Mouse (Mus musculus): ENCODE measurements around the gene Rbm6. TPM values are rescaled to one million over a fixed set of nuclear protein-coding genes. Genes with fewer than 3 reads are reported as not detected.

Rbm6 gene
- polyA plus RNA-seq, 1 experiment from 2014 or later, result 125 TPM

Other genes with a start within 250 kb of the Rbm6 start
- 397 and 426 TPM in 2 replicates for gene Gnai2, start 237.9 kb downstream of the Rbm6 start, polyA plus RNA-seq (2015; fragmentation: Nextera tagmentation; extraction: Ambion mirVana)
- 14.3 and 14.6 TPM in 2 replicates for gene Slc38a3, start 203.7 kb downstream of the Rbm6 start, polyA plus RNA-seq (2015; fragmentation: Nextera tagmentation; extraction: Ambion mirVana)
- gene Gnat1, start 193.5 kb downstream of the Rbm6 start, polyA plus RNA-seq (2015; fragmentation: Nextera tagmentation; extraction: Ambion mirVana), result 1.3 and 1.8 TPM in 2 replicates
- gene Sema3f, start 162.8 kb downstream of the Rbm6 start, polyA plus RNA-seq (2015; fragmentation: Nextera tagmentation; extraction: Ambion mirVana), result 6.8 and 7.7 TPM in 2 replicates
- 256 and 261 TPM in 2 replicates for gene Rbm5, start 102.2 kb downstream of the Rbm6 start, polyA plus RNA-seq (2015; fragmentation: Nextera tagmentation; extraction: Ambion mirVana)
- gene Mon1a, start 14.9 kb upstream of the Rbm6 start, polyA plus RNA-seq (2015; fragmentation: Nextera tagmentation; extraction: Ambion mirVana), result 18.9 and 20.6 TPM in 2 replicates
- gene Mst1r, start 33.6 kb upstream of the Rbm6 start, polyA plus RNA-seq (2015; fragmentation: Nextera tagmentation; extraction: Ambion mirVana), result 0.46 and 0.74 TPM in 2 replicates
- not detected in 2 replicates for gene Actl11, start 55.2 kb upstream of the Rbm6 start, polyA plus RNA-seq (2015; fragmentation: Nextera tagmentation; extraction: Ambion mirVana)
- 23.6 and 27.2 TPM in 2 replicates for gene Camkv, start 62.4 kb upstream of the Rbm6 start, polyA plus RNA-seq (2015; fragmentation: Nextera tagmentation; extraction: Ambion mirVana)
- gene Traip, start 76.9 kb upstream of the Rbm6 start, polyA plus RNA-seq (2015; fragmentation: Nextera tagmentation; extraction: Ambion mirVana), result 21.7 and 23.6 TPM in 2 replicates
- 2.7 and 3.1 TPM in 2 replicates for gene Uba7, start 102.3 kb upstream of the Rbm6 start, polyA plus RNA-seq (2015; fragmentation: Nextera tagmentation; extraction: Ambion mirVana)
- gene Gm20661, start 109.8 kb upstream of the Rbm6 start, polyA plus RNA-seq (2015; fragmentation: Nextera tagmentation; extraction: Ambion mirVana), result 0.44 and 0.62 TPM in 2 replicates
- 10.8 and 11.1 TPM in 2 replicates for gene Inka1, start 112.6 kb upstream of the Rbm6 start, polyA plus RNA-seq (2015; fragmentation: Nextera tagmentation; extraction: Ambion mirVana)
- gene Cdhr4, start 119.3 kb upstream of the Rbm6 start, polyA plus RNA-seq (2015; fragmentation: Nextera tagmentation; extraction: Ambion mirVana), result 0.69 and 1.3 TPM in 2 replicates
- gene Gm20662, start 123.1 kb upstream of the Rbm6 start, polyA plus RNA-seq (2015; fragmentation: Nextera tagmentation; extraction: Ambion mirVana), result 0.52 TPM in 1 of 2 replicates, not detected in the other
- gene Ip6k1, start 129.3 kb upstream of the Rbm6 start, polyA plus RNA-seq (2015; fragmentation: Nextera tagmentation; extraction: Ambion mirVana), result 73.6 and 83.9 TPM in 2 replicates
- gene Gmppb, start 176.0 kb upstream of the Rbm6 start, polyA plus RNA-seq (2015; fragmentation: Nextera tagmentation; extraction: Ambion mirVana), result 20.8 and 24.4 TPM in 2 replicates
- 2.1 and 3.0 TPM in 2 replicates for gene Amigo3, start 179.9 kb upstream of the Rbm6 start, polyA plus RNA-seq (2015; fragmentation: Nextera tagmentation; extraction: Ambion mirVana)
- not detected in 2 replicates for gene Mst1, start 207.2 kb upstream of the Rbm6 start, polyA plus RNA-seq (2015; fragmentation: Nextera tagmentation; extraction: Ambion mirVana)
- gene Rnf123, start 210.1 kb upstream of the Rbm6 start, polyA plus RNA-seq (2015; fragmentation: Nextera tagmentation; extraction: Ambion mirVana), result 32.6 and 39.5 TPM in 2 replicates
- gene Apeh, start 221.4 kb upstream of the Rbm6 start, polyA plus RNA-seq (2015; fragmentation: Nextera tagmentation; extraction: Ambion mirVana), result 49.9 and 60.2 TPM in 2 replicates